Mouse (Mus musculus) testis, adult 2 months (tissue): ENCODE measurements around the gene Hspa1l.
"Not testable (repeated sequence)": the region's sequence is repeated elsewhere in the genome, so short reads cannot be mapped to it uniquely, and the experiment has no call there.

Source experiments
- CTCF ChIP-seq: fragments of 200-500 bp; IDR thresholded peaks from 2 replicates; pipeline ENCODE4 v1.5.1; 2012; ENCODE audit warnings: low read depth, mild to moderate bottlenecking, inconsistent platforms, low read length, moderate library complexity; ENCODE audit not compliant: control insufficient read depth, insufficient read depth, insufficient replicate concordance
- POLR2A ChIP-seq: fragments of 200-500 bp; IDR thresholded peaks from 2 replicates; pipeline ENCODE4 v1.6.1; 2012; ENCODE audit warnings: low read depth, mild to moderate bottlenecking, inconsistent platforms, low read length, moderate library complexity; ENCODE audit not compliant: control insufficient read depth

DNA sequence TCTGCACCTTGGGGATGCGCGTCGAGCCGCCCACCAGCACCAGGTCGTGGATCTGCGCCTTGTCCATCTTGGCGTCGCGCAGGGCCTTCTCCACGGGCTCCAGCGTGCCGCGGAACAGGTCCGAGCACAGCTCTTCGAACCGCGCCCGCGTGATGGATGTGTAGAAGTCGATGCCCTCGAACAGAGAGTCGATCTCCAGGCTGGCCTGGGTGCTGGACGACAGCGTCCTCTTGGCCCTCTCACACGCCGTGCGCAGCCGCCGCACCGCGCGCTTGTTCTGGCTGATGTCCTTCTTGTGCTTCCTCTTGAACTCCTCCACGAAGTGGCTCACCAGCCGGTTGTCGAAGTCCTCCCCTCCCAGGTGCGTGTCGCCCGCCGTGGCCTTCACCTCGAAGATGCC is 14.5 kb upstream of the Hspa1l start:
- not testable (repeated sequence) for TF ChIP-seq CTCF, POLR2A
